In genomic region chr6:5022677-5023076, GRCm38 (mm10) we compare ENCODE assay signal across 25 mouse cellular contexts.
DNase-seq lines count a peak whose midpoint lies in the region; ATAC-seq and TF ChIP-seq lines count a peak whose summit lies in the region.
"Had no signal": no experiment of that assay in that cellular context is flagged by ENCODE, and none has a peak within 500 bp of the region (broad histone marks: within the 10 kb centered on the region; RNA-seq: fewer than 3 reads in every experiment).

No protein-coding gene starts in this region.

- H3K27me3 ChIP-seq in heart, adult 2 months (ENCODE audit: control insufficient read depth, insufficient read depth, low read length) = no peaks in the 10 kb centered on the region
- H3K27me3 ChIP-seq in limb, embryonic 11.5 days (ENCODE audit: control insufficient read depth, insufficient read depth, low read length) = no peaks in the 10 kb centered on the region
- H3K27me3 ChIP-seq in stomach, postnatal 0 days (ENCODE audit: control insufficient read depth, insufficient read depth, low read length) = no peaks in the 10 kb centered on the region
- H3K27me3 ChIP-seq: forebrain, embryonic 13.5 days; heart, embryonic 15.5 days; Patski had no signal

- H3K9ac ChIP-seq in heart, adult 2 months (ENCODE audit: low read depth, low read length) = no peak overlapping the region
- no peak overlapping the region for H3K9ac ChIP-seq in limb, embryonic 11.5 days (ENCODE audit: low read length)
- no peak overlapping the region for H3K9ac ChIP-seq in stomach, postnatal 0 days (ENCODE audit: low read length)
- H3K9ac ChIP-seq: forebrain, embryonic 13.5 days; forebrain, postnatal 0 days; heart, embryonic 15.5 days; hindbrain, embryonic 14.5 days had no signal

- H3K27ac ChIP-seq in heart, adult 2 months = no peak overlapping the region
- 0 out of 2 replicates have a peak overlapping the region, but pooled peaks have one; percentile 22 for H3K27ac ChIP-seq in limb, embryonic 11.5 days (replicated peaks; ENCODE audit: low read depth, low read length)
- H3K27ac ChIP-seq in stomach, postnatal 0 days (replicated peaks) = no peak overlapping the region
- H3K27ac ChIP-seq: embryonic facial prominence, embryonic 10.5 days; forebrain, embryonic 13.5 days; gastrocnemius, adult 2 months; heart, embryonic 15.5 days; hindbrain, embryonic 10.5 days; hindbrain, embryonic 14.5 days had no signal

- no peak for TF ChIP-seq POLR2A in heart, adult 2 months (IDR thresholded peaks at IDR 0.05; ENCODE audit: insufficient read depth, low read depth, low read length)

- peak; percentile 72 for DNase-seq in heart, adult 11 months
- no peak for DNase-seq in heart, adult 2 months
- DNase-seq in limb, embryonic 11.5 days (ENCODE audit: low spot score) = no peak
- no peak for DNase-seq in frontal cortex, postnatal 14 days (ENCODE audit: low spot score in 2 of 2)
- DNase-seq in MN1 (ENCODE audit: low spot score) = no peak
- no peak for DNase-seq in stomach, postnatal 0 days (ENCODE audit: low spot score)
- DNase-seq: adrenal gland, adult 2 months; adrenal gland, postnatal 25 days; cerebellum, adult 18-20 months; cerebellum, adult 9-11 months; cerebellum, postnatal 36 days; forebrain, postnatal 0 days; gastrocnemius, adult 2 months; gastrocnemius, postnatal 25 days; heart, adult 18-20 months; heart, postnatal 14 days had no signal

- H3K4me1 ChIP-seq in heart, adult 2 months (ENCODE audit: control insufficient read depth, insufficient read depth, low read length) = no peaks in the 10 kb centered on the region
- H3K4me1 ChIP-seq in limb, embryonic 11.5 days (ENCODE audit: control insufficient read depth, insufficient read depth, low read length) = peaks cover 2% of the 10 kb centered on the region; the same call in 1 of the 2 replicates
- no peaks in the 10 kb centered on the region for H3K4me1 ChIP-seq in stomach, postnatal 0 days (replicated peaks; ENCODE audit: control insufficient read depth, insufficient read depth)

- H3K79me2 ChIP-seq in heart, adult 2 months (replicated peaks; ENCODE audit: control insufficient read depth, insufficient read depth, low read length) = no peaks in the 10 kb centered on the region

- ATAC-seq in common myeloid progenitor, adult 5-6 weeks (replicated peaks; ENCODE audit: low read depth, poor library complexity, severe bottlenecking) = peak; percentile 81
- no peak for ATAC-seq in limb, embryonic 11.5 days (ENCODE audit: insufficient number of reproducible peaks, low FRiP score, low TSS enrichment, low read depth)
- peak; percentile 82 for ATAC-seq in megakaryocyte progenitor cell, adult 5-6 weeks (replicated peaks; ENCODE audit: poor library complexity)
- ATAC-seq in stomach, postnatal 0 days (ENCODE audit: low FRiP score, low TSS enrichment) = no peak
- ATAC-seq: forebrain, embryonic 13.5 days; forebrain, postnatal 0 days; Patski had no signal

- intact Hi-C loops in heart, adult 2 months (cut with DNase I) = no loop called here

- WGBS in heart, adult 2 months = 70% methylated on average over 5 of the region's 5 CpGs
- whole genome bisulfite sequencing in limb, embryonic 11.5 days = 74% methylated on average over 5 of the region's 5 CpGs
- WGBS in stomach, postnatal 0 days = 80% methylated on average over 5 of the region's 5 CpGs

- TF ChIP-seq EP300 in heart, adult 2 months (IDR thresholded peaks at IDR 0.05; ENCODE audit: insufficient read depth, low read depth, low read length) = no peak
- no peak for TF ChIP-seq EP300 in stomach, postnatal 0 days (optimal IDR thresholded peaks at IDR 0.05)

- H3K36me3 ChIP-seq in heart, adult 2 months (ENCODE audit: control insufficient read depth, insufficient read depth, low read length) = no peaks in the 10 kb centered on the region
- no peaks in the 10 kb centered on the region for H3K36me3 ChIP-seq in limb, embryonic 11.5 days (ENCODE audit: control insufficient read depth, insufficient read depth, low read length)
- H3K36me3 ChIP-seq in stomach, postnatal 0 days (ENCODE audit: control insufficient read depth, insufficient read depth, low read length) = no peaks in the 10 kb centered on the region
- H3K36me3 ChIP-seq: embryonic facial prominence, embryonic 10.5 days; heart, embryonic 15.5 days; hindbrain, embryonic 10.5 days had no signal

- no peaks in the 10 kb centered on the region for H3K9me3 ChIP-seq in limb, embryonic 11.5 days (ENCODE audit: control insufficient read depth, low read length)
- H3K9me3 ChIP-seq in stomach, postnatal 0 days (ENCODE audit: control insufficient read depth, low read length) = no peaks in the 10 kb centered on the region
- H3K9me3 ChIP-seq: embryonic facial prominence, embryonic 10.5 days; forebrain, embryonic 13.5 days; heart, embryonic 15.5 days; hindbrain, embryonic 10.5 days had no signal

- no peak for TF ChIP-seq CTCF in heart, adult 2 months (IDR thresholded peaks at IDR 0.05)
- no peak for TF ChIP-seq CTCF in stomach, postnatal 0 days (IDR thresholded peaks at IDR 0.05; ENCODE audit: low read depth)

- H3K4me3 ChIP-seq in heart, adult 2 months = no peak overlapping the region
- H3K4me3 ChIP-seq in limb, embryonic 11.5 days (ENCODE audit: low read depth, low read length) = no peak overlapping the region
- no peak overlapping the region for H3K4me3 ChIP-seq in stomach, postnatal 0 days (ENCODE audit: low read depth, low read length)
- H3K4me3 ChIP-seq: embryonic facial prominence, embryonic 10.5 days; forebrain, embryonic 13.5 days; gastrocnemius, adult 2 months; heart, embryonic 15.5 days; hindbrain, embryonic 10.5 days had no signal

- H3K4me2 ChIP-seq in limb, embryonic 11.5 days (ENCODE audit: low read depth, severe bottlenecking) = no peak overlapping the region
- no peak overlapping the region for H3K4me2 ChIP-seq in stomach, postnatal 0 days (replicated peaks; ENCODE audit: low read depth)
- H3K4me2 ChIP-seq: forebrain, embryonic 13.5 days; heart, embryonic 11.5 days; heart, embryonic 15.5 days; hindbrain, embryonic 14.5 days had no signal

Comparison
In these comparisons a context has a peak if more than half of its experiments do, and no peak if none do; other contexts are left out.
1. ATAC-seq: peak in common myeloid progenitor, adult 5-6 weeks (single experiment) and megakaryocyte progenitor cell, adult 5-6 weeks (single experiment); none in limb, embryonic 11.5 days (single experiment) and stomach, postnatal 0 days (single experiment).